Mouse (Mus musculus): Measurements from ENCODE around the gene Gm45713.
"Not testable (repeated sequence)": the region's sequence is repeated elsewhere in the genome, so short reads cannot be mapped to it uniquely, and the experiment has no call there.

The Gm45713 gene

GRCm38 (mm10) chr7:45135993-45136567 is at the start of gene Gm45713, which contains the start of gene Flt3l:
Gene Gm45713 (minus strand): TSS chr7:45136231.
Gene Flt3l (minus strand): TSS chr7:45136432.
- peak; percentile 73 for DNase-seq (ENCODE audit: low read depth, low spot score)

GRCm38 (mm10) chr7:45183672-45184071 is 47.6 kb upstream of the Gm45713 start:
- no peak for DNase-seq (ENCODE audit: low read depth, low spot score)

- DNase-seq (ENCODE audit: low read depth, low spot score) = no peak
Measured at GRCm38 (mm10) chr7:45182606-45183005, 46.6 kb upstream of the Gm45713 start.

GRCm38 (mm10) chr7:45182199-45182601 is 46.2 kb upstream of the Gm45713 start:
- peak; percentile 82 for DNase-seq (ENCODE audit: low read depth, low spot score)

- DNase-seq (ENCODE audit: low read depth, low spot score) = no peak
Measured at GRCm38 (mm10) chr7:45181540-45181939, 45.5 kb upstream of the Gm45713 start.

GRCm38 (mm10) chr7:45180896-45181477 is 45.0 kb upstream of the Gm45713 start, which contains the start of gene Pth2:
Gene Pth2 (plus strand): TSS chr7:45180995.
- no peak for DNase-seq (ENCODE audit: low read depth, low spot score)

- DNase-seq (ENCODE audit: low read depth, low spot score) = no peak
Measured at GRCm38 (mm10) chr7:45179469-45179868, 43.4 kb upstream of the Gm45713 start, which contains the start of gene Gfy. Gene Gfy (minus strand): TSS chr7:45179569.

- DNase-seq (ENCODE audit: low read depth, low spot score) = no peak
Measured at GRCm38 (mm10) chr7:45178550-45178949, 42.5 kb upstream of the Gm45713 start.

- no peak for DNase-seq (ENCODE audit: low read depth, low spot score)
Measured at GRCm38 (mm10) chr7:45176356-45176755, 40.3 kb upstream of the Gm45713 start.

GRCm38 (mm10) chr7:45175929-45176328 is 39.9 kb upstream of the Gm45713 start:
- no peak for DNase-seq (ENCODE audit: low read depth, low spot score)

GRCm38 (mm10) chr7:45175398-45175797 is 39.4 kb upstream of the Gm45713 start:
- no peak for DNase-seq (ENCODE audit: low read depth, low spot score)

GRCm38 (mm10) chr7:45174567-45175280 is 38.7 kb upstream of the Gm45713 start:
- DNase-seq (ENCODE audit: low read depth, low spot score) = no peak

GRCm38 (mm10) chr7:45173772-45174171 is 37.7 kb upstream of the Gm45713 start:
- not testable (repeated sequence) for DNase-seq (ENCODE audit: low read depth, low spot score)

- no peak for DNase-seq (ENCODE audit: low read depth, low spot score)
Measured at GRCm38 (mm10) chr7:45172974-45173373, 36.9 kb upstream of the Gm45713 start.

- DNase-seq (ENCODE audit: low read depth, low spot score) = no peak
Measured at GRCm38 (mm10) chr7:45169495-45169894, 33.5 kb upstream of the Gm45713 start.

GRCm38 (mm10) chr7:45168656-45169055 is 32.6 kb upstream of the Gm45713 start:
- DNase-seq (ENCODE audit: low read depth, low spot score) = no peak

- no peak for DNase-seq (ENCODE audit: low read depth, low spot score)
Measured at GRCm38 (mm10) chr7:45167761-45168445, 31.9 kb upstream of the Gm45713 start.

GRCm38 (mm10) chr7:45166950-45167401 is 30.9 kb upstream of the Gm45713 start:
- DNase-seq (ENCODE audit: low read depth, low spot score) = no peak

- DNase-seq (ENCODE audit: low read depth, low spot score) = no peak
Measured at GRCm38 (mm10) chr7:45165701-45166100, 29.7 kb upstream of the Gm45713 start.

GRCm38 (mm10) chr7:45164833-45165232 is 28.8 kb upstream of the Gm45713 start:
- no peak for DNase-seq (ENCODE audit: low read depth, low spot score)

- no peak for DNase-seq (ENCODE audit: low read depth, low spot score)
Measured at GRCm38 (mm10) chr7:45163735-45164490, 27.9 kb upstream of the Gm45713 start, which contains the start of gene Slc17a7. Gene Slc17a7 (plus strand): TSS chr7:45163949.

Data from embryo, embryonic 11.5 days (tissue).